Mouse (Mus musculus): Measurements from ENCODE around the gene Slc25a41.
"Not testable (repeated sequence)": the region's sequence is repeated elsewhere in the genome, so short reads cannot be mapped to it uniquely, and the experiment has no call there.

DNA sequence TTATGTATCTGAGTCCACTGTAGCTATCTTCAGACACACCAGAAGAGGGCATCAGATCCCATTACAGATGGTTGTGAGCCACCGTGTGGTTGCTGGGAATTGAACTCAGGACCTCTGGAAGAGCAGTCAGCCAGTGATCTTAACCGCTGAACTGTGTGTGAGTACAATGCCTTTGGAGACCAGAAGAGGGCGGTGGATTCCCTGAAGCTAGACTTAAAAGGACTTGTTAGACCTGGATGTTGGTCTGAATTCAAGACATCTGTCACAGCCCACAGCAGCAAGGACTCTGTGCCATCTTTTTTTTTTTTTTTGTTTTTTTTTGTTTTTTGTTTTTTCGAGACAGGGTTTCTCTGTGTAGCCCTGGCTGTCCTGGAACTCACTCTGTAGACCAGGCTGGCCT lies 10.2 kb upstream of the Slc25a41 start:
- TF ChIP-seq CTCF (IDR thresholded peaks at IDR 0.05; ENCODE audit: borderline replicate concordance, control insufficient read depth, extremely low read depth, insufficient read depth, low read length, poor library complexity); POLR2A (IDR thresholded peaks at IDR 0.05; ENCODE audit: control insufficient read depth, extremely low read depth, insufficient read depth, low read length, poor library complexity): not testable (repeated sequence)

Measured in thymus, adult 2 months (tissue).